Mouse (Mus musculus) stomach, postnatal 0 days (tissue): Measurements from ENCODE around the gene Spsb1.

Experiments
- CTCF ChIP-seq: IDR thresholded peaks from 2 replicates; pipeline ENCODE4 v1.5.1; 2016; ENCODE audit warnings: antibody characterized with exemption, low read depth, mild to moderate bottlenecking, moderate library complexity
- EP300 ChIP-seq: optimal IDR thresholded peaks from 2 replicates; pipeline ENCODE3; 2016; ENCODE audit warnings: antibody characterized with exemption

- TF ChIP-seq CTCF: no peak
- TF ChIP-seq EP300: no peak
Observed at GRCm38 (mm10) chr4:149860393-149860792, 94.5 kb downstream of the Spsb1 start.
